Mouse (Mus musculus) MEL (cell line): Measurements from ENCODE around the gene Bpifb9a. TPM values are rescaled to one million over a fixed set of nuclear protein-coding genes. Genes with fewer than 3 reads are reported as not detected.

Experiments used
- DNase-seq: peaks from one replicate; pipeline ENCODE4 v3.0.0; 2011; ENCODE audit warnings: low read depth, low spot score
- H3K27ac ChIP-seq: 2 replicates; pipeline ENCODE4 v1.5.1; 2012; ENCODE audit warnings: low read depth, mild to moderate bottlenecking, control low read depth, low read length, moderate library complexity; ENCODE audit not compliant: control insufficient read depth
- H3K27me3 ChIP-seq, 2 experiments: fragments of 150-350 bp in 1 of 2; sonication (generic) in 1 of 2; 2 replicates each; pipeline ENCODE4 v1.6.1; 2012; ENCODE audit warnings: low read length in 2 of 2, mild to moderate bottlenecking in 2 of 2, improper control_type of control experiment in 1 of 2, moderate library complexity in 1 of 2; ENCODE audit not compliant: insufficient read depth in 2 of 2, control insufficient read depth in 1 of 2
- H3K36me3 ChIP-seq, 2 experiments: 2 replicates each; pipeline ENCODE4 v1.6.1; 2012 to 2014; ENCODE audit warnings: low read length in 2 of 2, improper control_type of control experiment in 1 of 2, inconsistent platforms in 1 of 2, mild to moderate bottlenecking in 1 of 2; ENCODE audit not compliant: insufficient read depth in 2 of 2, control insufficient read depth in 1 of 2
- H3K4me1 ChIP-seq, 2 experiments: fragments of 150-350 bp in 1 of 2; sonication (generic) in 1 of 2; 2 replicates each; pipeline ENCODE4 v1.6.1; 2012; ENCODE audit warnings: low read length in 2 of 2, improper control_type of control experiment in 1 of 2, mild to moderate bottlenecking in 1 of 2; ENCODE audit not compliant: insufficient read depth in 2 of 2, control insufficient read depth in 1 of 2
- H3K4me3 ChIP-seq, 2 experiments: fragments of 150-350 bp in 1 of 2; sonication (generic) in 1 of 2; 2 replicates each; pipeline ENCODE4 v1.5.1; 2012; ENCODE audit warnings: low read depth in 2 of 2, low read length in 2 of 2, mild to moderate bottlenecking in 2 of 2, moderate library complexity in 2 of 2, control low read depth in 1 of 2, improper control_type of control experiment in 1 of 2; ENCODE audit not compliant: control insufficient read depth in 1 of 2, insufficient read depth in 1 of 2
- H3K79me2 ChIP-seq: 2 replicates; pipeline ENCODE4 v1.6.1; 2012; ENCODE audit warnings: mild to moderate bottlenecking, low read length, moderate library complexity; ENCODE audit not compliant: control insufficient read depth, poor library complexity, insufficient read depth
- H3K9ac ChIP-seq: 2 replicates; pipeline ENCODE4 v1.6.1; 2012; ENCODE audit warnings: low read depth, mild to moderate bottlenecking, control low read depth, low read length, moderate library complexity; ENCODE audit not compliant: control insufficient read depth, poor library complexity, severe bottlenecking
- H3K9me3 ChIP-seq: fragments of 150-350 bp; sonication (generic); replicated peaks from 2 replicates; pipeline ENCODE4 v1.6.1; 2012; ENCODE audit warnings: mild to moderate bottlenecking, low read length, improper control_type of control experiment, moderate library complexity; ENCODE audit not compliant: insufficient read depth
- BHLHE40 ChIP-seq: IDR thresholded peaks from 2 replicates; pipeline ENCODE4 v1.6.1; 2012; ENCODE audit warnings: low read depth, mild to moderate bottlenecking, inconsistent platforms, low read length, improper control_type of control experiment, borderline replicate concordance
- CTCF ChIP-seq, 3 experiments: IDR thresholded peaks in 2 of 3; conservative IDR thresholded peaks in 1 of 3; 2 replicates each; pipeline ENCODE4 v1.5.1; 2011 to 2012; ENCODE audit warnings: low read length in 3 of 3, low read depth in 2 of 3, mild to moderate bottlenecking in 2 of 3, improper control_type of control experiment in 1 of 3, inconsistent platforms in 1 of 3, mixed read lengths in 1 of 3, moderate library complexity in 1 of 3; ENCODE audit not compliant: control insufficient read depth in 1 of 3, insufficient read depth in 1 of 3, poor library complexity in 1 of 3, severe bottlenecking in 1 of 3
- E2F4 ChIP-seq: IDR thresholded peaks from 2 replicates; pipeline ENCODE4 v1.6.1; 2011; ENCODE audit warnings: low read depth, low read length, improper control_type of control experiment, borderline replicate concordance
- ELF1 ChIP-seq: IDR thresholded peaks from 2 replicates; pipeline ENCODE4 v1.6.1; 2014; ENCODE audit warnings: low read depth, mild to moderate bottlenecking, inconsistent platforms, low read length, improper control_type of control experiment, moderate library complexity
- EP300 ChIP-seq, 2 experiments: IDR thresholded peaks; 2 replicates each; pipeline ENCODE4 v1.6.1; 2011; ENCODE audit warnings: improper control_type of control experiment in 2 of 2, low read length in 2 of 2, low read depth in 1 of 2, mild to moderate bottlenecking in 1 of 2
- ETS1 ChIP-seq: IDR thresholded peaks from 2 replicates; pipeline ENCODE4 v1.6.1; 2012; ENCODE audit warnings: low read depth, mild to moderate bottlenecking, inconsistent platforms, low read length, improper control_type of control experiment, moderate library complexity
- GATA1 ChIP-seq: IDR thresholded peaks from 2 replicates; pipeline ENCODE4 v1.6.1; 2011; ENCODE audit warnings: low read depth, low read length, improper control_type of control experiment
- HCFC1 ChIP-seq: IDR thresholded peaks from 2 replicates; pipeline ENCODE4 v1.6.1; 2012; ENCODE audit warnings: low read depth, mild to moderate bottlenecking, inconsistent platforms, low read length, improper control_type of control experiment, moderate library complexity
- MAZ ChIP-seq: IDR thresholded peaks from 2 replicates; pipeline ENCODE4 v1.6.1; 2012; ENCODE audit warnings: low read depth, mild to moderate bottlenecking, inconsistent platforms, low read length, improper control_type of control experiment
- MEF2A ChIP-seq: IDR thresholded peaks from 2 replicates; pipeline ENCODE4 v1.6.1; 2014; ENCODE audit warnings: low read depth, mild to moderate bottlenecking, inconsistent platforms, low read length, improper control_type of control experiment; ENCODE audit not compliant: poor library complexity, insufficient replicate concordance, severe bottlenecking; ENCODE audit errors: extremely low read depth
- MXI1 ChIP-seq: IDR thresholded peaks from 2 replicates; pipeline ENCODE4 v1.6.1; 2011; ENCODE audit warnings: mild to moderate bottlenecking, low read depth, low read length, improper control_type of control experiment
- MYB ChIP-seq: IDR thresholded peaks from 2 replicates; pipeline ENCODE4 v1.6.1; 2011; ENCODE audit warnings: mild to moderate bottlenecking, low read depth, low read length, improper control_type of control experiment
- NELFE ChIP-seq: IDR thresholded peaks from 2 replicates; pipeline ENCODE4 v1.6.1; 2011; ENCODE audit warnings: low read depth, low read length, improper control_type of control experiment
- POLR2AphosphoS5 ChIP-seq: IDR thresholded peaks from 2 replicates; pipeline ENCODE4 v1.6.1; 2012; ENCODE audit warnings: low read depth, borderline replicate concordance, mild to moderate bottlenecking, inconsistent platforms, low read length, moderate library complexity, mixed read lengths
- RCOR1 ChIP-seq: IDR thresholded peaks from 2 replicates; pipeline ENCODE4 v1.6.1; 2012; ENCODE audit warnings: low read depth, mild to moderate bottlenecking, inconsistent platforms, low read length, improper control_type of control experiment
- TBP ChIP-seq: IDR thresholded peaks from 2 replicates; pipeline ENCODE4 v1.8.0; 2011; ENCODE audit warnings: low read depth, low read length, improper control_type of control experiment
- TCF12 ChIP-seq: IDR thresholded peaks from 2 replicates; pipeline ENCODE4 v1.6.1; 2014; ENCODE audit warnings: low read depth, mild to moderate bottlenecking, inconsistent platforms, low read length, improper control_type of control experiment, moderate library complexity
- UBTF ChIP-seq: IDR thresholded peaks from 2 replicates; pipeline ENCODE4 v1.6.1; 2012; ENCODE audit warnings: low read depth, mild to moderate bottlenecking, inconsistent platforms, low read length, improper control_type of control experiment, moderate library complexity, borderline replicate concordance; ENCODE audit not compliant: insufficient read depth
- USF1 ChIP-seq: IDR thresholded peaks from 2 replicates; pipeline ENCODE4 v1.6.1; 2014; ENCODE audit warnings: low read depth, mild to moderate bottlenecking, inconsistent platforms, low read length, improper control_type of control experiment, moderate library complexity
- USF2 ChIP-seq, 2 experiments: IDR thresholded peaks; 2 replicates each; pipeline ENCODE4 v1.6.1; 2011 to 2012; ENCODE audit warnings: improper control_type of control experiment in 2 of 2, low read length in 2 of 2, borderline replicate concordance in 1 of 2, inconsistent platforms in 1 of 2, low read depth in 1 of 2, mild to moderate bottlenecking in 1 of 2; ENCODE audit not compliant: insufficient read depth in 1 of 2
- ZC3H11A ChIP-seq: IDR thresholded peaks from 2 replicates; pipeline ENCODE4 v1.6.1; 2012; ENCODE audit warnings: low read depth, mild to moderate bottlenecking, inconsistent platforms, low read length, improper control_type of control experiment
- ZMIZ1 ChIP-seq: IDR thresholded peaks from 2 replicates; pipeline ENCODE4 v1.6.1; 2012; ENCODE audit warnings: low read depth, mild to moderate bottlenecking, inconsistent platforms, low read length, improper control_type of control experiment, moderate library complexity
- ZNF384 ChIP-seq: IDR thresholded peaks from 2 replicates; pipeline ENCODE4 v1.6.1; 2012; ENCODE audit warnings: low read depth, mild to moderate bottlenecking, inconsistent platforms, low read length, improper control_type of control experiment
- polyA plus RNA-seq, 2 experiments: library from polyadenylated mRNA; stranded (reverse) in 1 of 2; unstranded in 1 of 2; fragments of >175 nt in 1 of 2; fragments of >200 nt in 1 of 2; gene quantifications; 2 replicates each; pipeline versions ENCODE4 v1.2.1 to v1.2.4; 2012; ENCODE audit warnings: low replicate concordance in 2 of 2, low read depth in 1 of 2; ENCODE audit not compliant: insufficient read length in 2 of 2, insufficient read depth in 1 of 2, missing spikeins in 1 of 2
- total RNA-seq: library from RNA; depleted of rRNA; stranded (reverse); fragments of 300-350 nt; gene quantifications from 2 replicates; pipeline ENCODE4 v1.2.3, GENCODE M21; 2012

The Bpifb9a gene
- total and polyA plus RNA-seq, 3 experiments = not detected

DNA sequence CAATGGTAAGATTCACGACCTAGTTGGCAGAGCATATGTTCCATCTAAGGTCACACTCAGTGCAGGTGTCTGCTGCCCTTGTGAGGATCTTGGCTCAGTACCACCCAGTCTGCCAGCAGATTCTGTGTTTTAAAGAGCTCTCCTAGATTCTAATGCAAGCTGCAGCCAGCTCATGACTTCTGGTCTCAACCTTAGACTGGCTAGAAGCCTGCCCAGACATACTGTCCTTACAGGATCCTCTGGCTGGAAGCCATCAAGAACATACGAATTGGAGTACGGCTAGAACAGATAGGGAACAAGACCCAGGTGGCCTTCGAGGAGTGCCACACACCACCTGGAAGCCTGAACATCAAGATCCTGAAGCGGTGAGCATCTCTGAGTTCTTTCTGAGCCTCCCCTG, 29.8 kb upstream of the Bpifb9a start:
- Histone ChIP-seq H3K9me3 (no peaks in the 10 kb centered on the region), H3K27me3 (no peaks in the 10 kb centered on the region), H3K79me2 (no peaks in the 10 kb centered on the region), H3K36me3 (no peaks in the 10 kb centered on the region), H3K4me3 (no peak overlapping the region), H3K9ac (no peak overlapping the region), H3K4me1 (no peaks in the 10 kb centered on the region), H3K27ac (no peak overlapping the region)
- DNase-seq = no peak
- TF ChIP-seq ZMIZ1 = no peak
- no peak for TF ChIP-seq MEF2A
- no peak for TF ChIP-seq HCFC1
- no peak for TF ChIP-seq TCF12
- TF ChIP-seq USF1 = no peak
- no peak for TF ChIP-seq CTCF (IDR thresholded peaks at IDR 0.05 in 2 of 3, conservative IDR thresholded peaks at IDR 0.05 in 1 of 3; ENCODE audit: control insufficient read depth in 1 of 3, insufficient read depth in 1 of 3, low read depth in 2 of 3, low read length in 3 of 3, poor library complexity in 1 of 3, severe bottlenecking in 1 of 3)
- TF ChIP-seq POLR2AphosphoS5 = no peak
- TF ChIP-seq USF2 (IDR thresholded peaks at IDR 0.05; ENCODE audit: borderline replicate concordance in 1 of 2, insufficient read depth in 1 of 2, low read depth in 1 of 2, low read length in 2 of 2) = no peak
- no peak for TF ChIP-seq MXI1
- no peak for TF ChIP-seq GATA1
- no peak for TF ChIP-seq BHLHE40
- TF ChIP-seq EP300 (IDR thresholded peaks at IDR 0.05; ENCODE audit: low read depth in 1 of 2, low read length in 2 of 2) = no peak
- no peak for TF ChIP-seq ELF1
- no peak for TF ChIP-seq ZNF384
- no peak for TF ChIP-seq RCOR1
- TF ChIP-seq MYB = no peak
- no peak for TF ChIP-seq UBTF

GRCm38 (mm10) chr2:154233426-154233825, 24.2 kb upstream of the Bpifb9a start:
- DNase-seq = no peak
- no peaks in the 10 kb centered on the region for H3K36me3 ChIP-seq
- no peaks in the 10 kb centered on the region for H3K27me3 ChIP-seq
- no peaks in the 10 kb centered on the region for H3K79me2 ChIP-seq
- TF ChIP-seq BHLHE40 (no peak), E2F4 (no peak), NELFE (no peak), ELF1 (no peak), ZC3H11A (no peak), HCFC1 (no peak), ETS1 (no peak), MAZ (no peak), TBP (no peak), GATA1 (no peak)
- TF ChIP-seq, all 39 proteins: peak for 0
- Histone ChIP-seq H3K9ac (no peak overlapping the region), H3K9me3 (no peaks in the 10 kb centered on the region), H3K27ac (no peak overlapping the region), H3K4me1 (no peaks in the 10 kb centered on the region), H3K4me3 (no peak overlapping the region)
